Mouse (Mus musculus) embryonic facial prominence, embryonic 13.5 days (tissue): Measurements from ENCODE around the gene Barx2. TPM values are rescaled to one million over a fixed set of nuclear protein-coding genes. Genes with fewer than 3 reads are reported as not detected.
"Not testable (repeated sequence)": the region's sequence is repeated elsewhere in the genome, so short reads cannot be mapped to it uniquely, and the experiment has no call there.

Experiments used
- ATAC-seq: fragments of 200-750 bp; cut with Nextera tagmentation; 2 replicates; pipeline ENCODE4 v1.8.0; 2017; ENCODE audit warnings: low read depth; ENCODE audit not compliant: insufficient number of reproducible peaks, insufficient read depth, low FRiP score, low TSS enrichment
- H3K27ac ChIP-seq: fragments of 300-500 bp; sonication (generic); 2 replicates; pipeline ENCODE4 v1.5.1; 2015; ENCODE audit warnings: moderate library complexity, mild to moderate bottlenecking, inconsistent platforms
- H3K27me3 ChIP-seq: fragments of 300-500 bp; sonication (generic); 2 replicates; pipeline ENCODE4 v1.6.1; 2015; ENCODE audit warnings: mild to moderate bottlenecking, inconsistent platforms
- H3K36me3 ChIP-seq: fragments of 300-500 bp; sonication (generic); 2 replicates; pipeline ENCODE4 v1.6.1; 2015; ENCODE audit warnings: mild to moderate bottlenecking, inconsistent platforms
- H3K4me1 ChIP-seq: fragments of 300-500 bp; sonication (generic); 2 replicates; pipeline ENCODE4 v1.6.1; 2015; ENCODE audit warnings: inconsistent platforms
- H3K4me2 ChIP-seq: fragments of 300-500 bp; sonication (generic); 2 replicates; pipeline ENCODE4 v1.6.1; 2015; ENCODE audit warnings: moderate library complexity, mild to moderate bottlenecking, inconsistent platforms
- H3K4me3 ChIP-seq: fragments of 300-500 bp; sonication (generic); 2 replicates; pipeline ENCODE4 v1.5.1; 2015; ENCODE audit warnings: mild to moderate bottlenecking, inconsistent platforms
- H3K9ac ChIP-seq: fragments of 300-500 bp; sonication (generic); 2 replicates; pipeline ENCODE4 v1.6.1; 2015; ENCODE audit warnings: mild to moderate bottlenecking, inconsistent platforms
- H3K9me3 ChIP-seq: fragments of 300-500 bp; sonication (generic); 2 replicates; pipeline ENCODE4 v1.6.1; 2016; ENCODE audit warnings: inconsistent platforms
- WGBS: fragments of 180-500 bp; shearing (Covaris S2); methylation state at CpG from one replicate; pipeline ENCODE4 v1.1.7; 2015; ENCODE audit warnings: mixed read lengths; 5-methylcytosine and 5-hydroxymethylcytosine counted together
- polyA plus RNA-seq: library from polyadenylated mRNA; unstranded; fragments of >200 nt; fragmentation: Nextera tagmentation; extraction: Ambion mirVana; gene quantifications from 2 replicates; pipeline ENCODE4 v1.2.1, GENCODE M21; 2015

The Barx2 gene
- polyA plus RNA-seq = 1.6 and 2.2 TPM in 2 replicates

DNA sequence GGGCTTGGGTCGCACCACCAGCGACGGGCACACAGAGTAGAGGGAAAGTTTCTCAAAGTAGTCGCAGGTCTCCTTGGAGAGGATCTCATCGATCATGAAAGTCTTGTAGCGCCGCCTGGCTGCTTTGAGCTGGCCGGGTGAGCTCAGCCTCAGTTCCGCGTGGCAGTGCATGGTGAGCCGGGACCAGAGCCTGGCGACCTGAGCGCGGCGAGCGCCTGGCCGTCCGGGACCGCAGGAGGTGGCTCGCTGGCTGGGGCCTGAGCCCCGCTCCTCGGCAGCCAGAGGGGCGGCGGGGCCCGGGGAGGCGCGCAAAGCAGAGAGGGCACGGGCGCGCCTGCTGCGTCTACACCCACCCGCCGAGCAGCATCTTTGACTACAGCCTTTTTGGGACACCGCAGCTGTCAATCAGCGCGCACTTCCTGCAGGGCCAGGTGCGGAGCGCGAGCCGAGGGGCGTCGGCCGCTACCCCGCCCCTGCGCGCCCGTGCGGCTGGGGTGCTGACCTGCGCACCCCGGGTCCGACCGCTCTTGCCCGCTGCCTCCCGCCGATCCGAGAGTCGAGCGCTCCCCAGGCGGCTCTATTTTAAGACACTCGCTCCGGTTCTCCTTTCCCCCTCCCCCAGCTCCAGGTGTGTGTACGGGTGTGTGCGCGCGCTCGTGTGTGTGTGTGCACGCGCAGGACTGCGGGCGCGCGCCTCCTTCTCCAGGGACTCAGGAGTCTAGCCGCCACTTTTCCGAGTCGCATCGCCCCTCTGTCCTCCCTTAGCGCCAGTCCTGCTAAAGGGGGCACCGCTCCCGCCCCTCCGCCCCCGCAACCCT, at the start of gene Barx2:
TSS of gene Barx2 (minus strand) at position 542 of the 818 bp plus-strand sequence.
- under 1% methylated on average over 81 of the region's 81 CpGs for WGBS
- no peaks in the 10 kb centered on the region for H3K36me3 ChIP-seq
- H3K4me3 ChIP-seq = peak within 1 kb of the TSS; percentile 61
- no peak within 1 kb of the TSS for H3K27ac ChIP-seq
- H3K4me2 ChIP-seq = peak within 1 kb of the TSS; percentile 99
- peak within 1 kb of the TSS; percentile 65 for H3K9ac ChIP-seq
- H3K9me3 ChIP-seq = no peaks in the 10 kb centered on the region
- peaks cover 95% of the 10 kb centered on the region for H3K27me3 ChIP-seq
- peak; percentile 62; the same call in 1 of the 2 replicates for ATAC-seq
- peaks cover 35% of the 10 kb centered on the region for H3K4me1 ChIP-seq

DNA sequence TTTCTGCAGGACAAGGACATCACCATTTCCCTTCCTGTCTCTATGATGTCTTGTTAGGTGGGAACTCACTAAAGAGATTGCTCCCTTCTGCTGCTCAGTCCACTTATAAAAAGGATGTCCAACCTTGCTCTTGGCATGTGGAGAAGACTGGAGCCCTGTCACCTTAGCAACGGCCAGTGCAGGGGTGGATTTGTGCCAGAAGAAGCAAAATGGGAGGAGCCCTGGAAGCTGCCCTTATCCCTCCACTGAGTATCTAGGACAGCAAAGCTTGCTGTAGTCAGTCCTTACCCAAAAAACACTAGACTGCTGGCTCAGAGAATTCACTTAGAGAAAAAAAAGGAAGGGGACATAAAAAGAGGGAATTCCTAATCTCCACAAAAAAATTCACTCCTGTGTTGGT, 49.0 kb upstream of the Barx2 start:
- no peak overlapping the region for H3K9ac ChIP-seq
- H3K27me3 ChIP-seq = no peaks in the 10 kb centered on the region
- no peak overlapping the region for H3K27ac ChIP-seq
- no peaks in the 10 kb centered on the region for H3K4me1 ChIP-seq
- no peaks in the 10 kb centered on the region for H3K36me3 ChIP-seq
- 48% methylated on average over 1 of the region's 1 CpGs for WGBS
- H3K9me3 ChIP-seq = no peaks in the 10 kb centered on the region
- H3K4me2 ChIP-seq = no peak overlapping the region
- H3K4me3 ChIP-seq = no peak overlapping the region
- ATAC-seq = no peak

DNA sequence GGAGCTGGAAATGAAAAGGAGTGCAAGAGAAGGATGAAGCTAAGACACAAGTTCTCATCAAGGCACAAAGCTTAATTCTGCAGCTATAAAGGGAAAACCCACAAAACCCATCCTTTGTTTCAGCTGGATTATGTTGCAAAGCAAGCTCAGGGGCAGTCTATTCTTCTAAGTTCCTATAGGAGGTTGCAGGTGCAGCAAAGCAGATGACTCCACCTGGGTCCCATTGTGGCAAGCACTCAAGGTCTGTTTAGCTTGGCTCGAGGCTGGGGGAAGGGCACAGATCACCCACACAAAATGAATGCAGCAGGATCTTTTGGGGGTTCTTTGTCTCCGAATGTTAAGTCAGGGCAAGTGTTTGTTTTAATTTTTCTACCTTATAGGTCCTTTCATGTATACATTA, 47.2 kb upstream of the Barx2 start:
- 65% methylated on average over 2 of the region's 2 CpGs for WGBS
- Histone ChIP-seq H3K4me3 (no peak overlapping the region), H3K9ac (no peak overlapping the region), H3K36me3 (no peaks in the 10 kb centered on the region), H3K27ac (no peak overlapping the region), H3K9me3 (no peaks in the 10 kb centered on the region), H3K4me1 (no peaks in the 10 kb centered on the region), H3K4me2 (no peak overlapping the region), H3K27me3 (no peaks in the 10 kb centered on the region)
- ATAC-seq = no peak

DNA sequence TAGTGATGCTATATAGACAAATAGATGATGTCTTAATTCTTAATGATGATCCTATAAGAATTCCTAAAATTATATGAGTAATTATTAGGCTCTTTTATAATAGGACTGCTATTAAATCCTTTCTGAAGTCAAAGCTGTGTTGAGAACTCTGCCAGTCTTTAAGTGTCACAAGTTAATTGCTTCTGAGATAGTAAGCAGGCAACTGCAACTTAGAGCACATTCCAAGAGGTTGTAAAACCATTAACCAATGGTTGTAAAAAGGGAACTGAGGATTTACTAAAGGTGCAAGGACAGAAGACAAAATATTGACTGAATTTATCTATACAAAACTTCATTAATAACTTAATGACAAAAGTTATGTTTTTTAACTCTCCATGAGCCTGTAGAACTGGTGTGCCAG, 44.9 kb upstream of the Barx2 start:
- Histone ChIP-seq H3K36me3 (no peaks in the 10 kb centered on the region), H3K27me3 (no peaks in the 10 kb centered on the region), H3K9me3 (no peaks in the 10 kb centered on the region), H3K4me3 (no peak overlapping the region), H3K27ac (no peak overlapping the region), H3K4me1 (no peaks in the 10 kb centered on the region), H3K9ac (no peak overlapping the region), H3K4me2 (no peak overlapping the region)
- ATAC-seq = no peak

DNA sequence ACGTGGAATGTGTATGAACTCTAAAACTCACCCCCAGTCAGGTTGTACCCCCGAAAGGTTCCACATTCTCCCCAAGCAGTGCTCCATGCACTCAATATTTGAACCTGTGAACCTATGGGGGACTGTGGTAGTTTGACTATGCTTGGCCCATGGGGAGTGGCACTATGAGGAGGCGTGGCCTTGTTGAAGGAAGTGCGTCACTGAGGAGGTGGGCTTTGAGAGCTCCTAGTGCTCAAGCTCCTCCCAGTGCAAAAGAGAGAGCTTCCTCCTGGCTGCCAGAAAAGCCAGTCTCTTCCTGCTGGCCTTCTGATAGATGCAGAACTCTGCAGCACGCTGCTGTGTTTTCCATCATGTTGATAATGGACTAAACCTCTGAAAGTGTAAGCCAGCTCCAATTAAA, 37.2 kb upstream of the Barx2 start:
- no peak for ATAC-seq
- H3K27ac ChIP-seq = no peak overlapping the region
- H3K9me3 ChIP-seq = no peaks in the 10 kb centered on the region
- no peaks in the 10 kb centered on the region for H3K27me3 ChIP-seq
- H3K4me2 ChIP-seq = no peak overlapping the region
- H3K9ac ChIP-seq = no peak overlapping the region
- no peak overlapping the region for H3K4me3 ChIP-seq
- no peaks in the 10 kb centered on the region for H3K36me3 ChIP-seq
- H3K4me1 ChIP-seq = no peaks in the 10 kb centered on the region
- WGBS = 86% methylated on average over 5 of the region's 5 CpGs

DNA sequence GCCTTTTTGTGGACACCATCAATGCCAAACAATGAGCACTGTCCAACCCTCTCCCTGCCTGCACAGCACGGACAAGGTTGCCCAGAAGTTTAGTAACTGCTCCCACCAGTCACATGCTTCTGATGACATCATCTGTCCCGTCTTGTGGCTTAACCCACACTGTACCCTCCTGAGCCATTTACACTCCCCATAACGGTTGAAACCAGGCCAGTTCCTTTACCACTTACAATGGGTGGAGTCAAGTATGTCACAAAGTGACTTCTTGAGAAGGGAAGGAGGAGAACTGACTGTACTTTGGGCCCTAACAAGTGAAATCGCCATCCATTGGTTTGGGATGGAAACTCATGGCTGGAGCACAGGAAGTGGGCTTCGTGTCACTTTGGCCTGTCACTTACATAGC, 35.8 kb upstream of the Barx2 start:
- Histone ChIP-seq H3K27me3 (no peaks in the 10 kb centered on the region), H3K9ac (no peak overlapping the region), H3K27ac (no peak overlapping the region), H3K36me3 (no peaks in the 10 kb centered on the region), H3K4me3 (no peak overlapping the region), H3K4me2 (no peak overlapping the region), H3K4me1 (no peaks in the 10 kb centered on the region), H3K9me3 (no peaks in the 10 kb centered on the region)
- no peak for ATAC-seq
- WGBS = 90% methylated on average over 5 of the region's 5 CpGs

DNA sequence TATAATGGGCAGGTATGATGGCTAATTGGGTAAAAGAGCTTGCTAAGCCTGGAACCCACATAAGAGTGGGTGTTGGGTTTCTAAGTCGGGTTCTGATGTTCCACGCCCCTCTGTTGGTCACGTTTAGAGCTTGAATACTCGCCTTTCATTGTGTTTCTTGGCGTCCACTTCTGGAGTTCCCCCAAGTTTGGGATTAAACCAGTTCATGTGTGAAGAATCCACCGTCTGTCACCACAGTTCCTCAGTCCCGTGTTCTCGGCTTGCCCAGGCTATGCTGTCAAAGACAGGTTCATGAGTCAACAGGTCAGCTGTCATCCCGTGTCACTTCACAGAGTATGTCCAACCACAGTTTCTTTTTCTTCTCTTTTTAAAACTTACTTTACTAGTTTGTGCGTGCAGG, 33.8 kb upstream of the Barx2 start:
- Histone ChIP-seq H3K9ac (no peak overlapping the region), H3K4me1 (no peaks in the 10 kb centered on the region), H3K9me3 (no peaks in the 10 kb centered on the region), H3K36me3 (no peaks in the 10 kb centered on the region), H3K4me2 (no peak overlapping the region), H3K4me3 (no peak overlapping the region), H3K27me3 (no peaks in the 10 kb centered on the region), H3K27ac (no peak overlapping the region)
- no peak for ATAC-seq
- WGBS = 72% methylated on average over 10 of the region's 10 CpGs

DNA sequence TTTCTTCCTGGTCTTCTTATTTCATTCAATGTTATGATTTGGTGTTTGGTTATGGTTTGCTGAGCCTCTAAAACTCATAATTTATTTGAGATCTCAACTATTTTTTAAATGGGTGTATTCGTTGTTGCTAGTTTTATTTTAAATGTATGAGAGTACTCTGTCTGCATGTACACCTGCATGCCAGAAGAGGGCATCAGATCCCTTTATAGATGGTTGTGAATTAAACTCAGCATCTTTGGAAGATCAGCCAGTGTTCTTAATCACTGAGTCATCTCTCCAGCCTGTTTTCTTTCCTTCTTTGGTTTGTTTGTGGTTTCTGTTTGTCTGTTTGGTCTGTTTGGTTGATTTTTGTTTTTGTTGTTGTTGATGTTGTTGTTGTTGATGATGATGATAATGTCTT, 29.1 kb upstream of the Barx2 start:
- 51% methylated on average over 1 of the region's 1 CpGs for WGBS

DNA sequence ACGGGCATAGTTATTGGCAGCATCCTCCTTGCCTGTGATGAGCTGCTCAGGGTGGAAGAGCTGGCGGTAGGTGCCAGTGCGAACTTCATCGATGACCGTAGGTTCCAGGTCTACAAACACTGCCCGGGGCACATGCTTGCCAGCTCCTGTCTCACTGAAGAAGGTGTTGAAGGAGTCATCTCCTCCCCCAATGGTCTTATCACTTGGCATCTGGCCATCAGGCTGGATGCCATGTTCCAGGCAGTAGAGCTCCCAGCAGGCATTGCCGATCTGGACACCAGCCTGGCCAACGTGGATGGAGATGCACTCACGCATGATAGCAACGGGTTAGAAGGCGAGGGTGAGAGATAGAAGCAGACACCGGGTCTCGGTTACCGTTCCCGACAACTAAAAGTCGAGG, 23.2 kb upstream of the Barx2 start:
- not testable (repeated sequence) for H3K4me2 ChIP-seq, H3K36me3 ChIP-seq, ATAC-seq, H3K9ac ChIP-seq, H3K4me1 ChIP-seq, H3K4me3 ChIP-seq, H3K27ac ChIP-seq, H3K27me3 ChIP-seq, H3K9me3 ChIP-seq
- WGBS = 92% methylated on average over 15 of the region's 16 CpGs

More for the DNA sequence above, 29.1 kb upstream of the Barx2 start:
- Histone ChIP-seq H3K4me2 (no peak overlapping the region), H3K9ac (no peak overlapping the region), H3K36me3 (no peaks in the 10 kb centered on the region), H3K4me1 (no peaks in the 10 kb centered on the region), H3K27me3 (no peaks in the 10 kb centered on the region), H3K27ac (no peak overlapping the region), H3K4me3 (no peak overlapping the region), H3K9me3 (no peaks in the 10 kb centered on the region)
- no peak for ATAC-seq

DNA sequence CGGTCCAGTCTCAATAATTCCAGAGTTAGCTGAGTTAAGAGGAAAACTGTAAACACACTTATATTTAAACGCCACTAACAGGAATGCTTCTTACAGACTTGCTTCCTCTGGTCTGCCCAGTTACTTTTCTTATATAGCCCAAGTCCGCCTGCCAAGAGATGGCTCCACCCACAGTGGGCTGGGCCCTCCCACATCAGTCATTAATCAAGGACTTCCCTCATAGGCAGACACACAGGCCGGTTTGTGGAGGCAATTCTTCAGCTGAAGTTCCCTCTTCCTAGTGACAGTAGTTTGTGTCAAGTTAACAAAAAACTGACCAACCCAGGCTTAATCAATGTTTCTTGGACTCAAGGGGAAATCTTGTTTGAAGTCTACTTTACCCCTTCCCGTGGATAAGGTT, 18.4 kb upstream of the Barx2 start:
- H3K27me3 ChIP-seq = peaks cover 3% of the 10 kb centered on the region; the same call in 1 of the 2 replicates
- no peak for ATAC-seq
- peaks cover 6% of the 10 kb centered on the region for H3K4me1 ChIP-seq
- H3K9me3 ChIP-seq = no peaks in the 10 kb centered on the region
- H3K9ac ChIP-seq = no peak overlapping the region
- WGBS = 59% methylated on average over 5 of the region's 5 CpGs
- no peaks in the 10 kb centered on the region for H3K36me3 ChIP-seq
- H3K4me3 ChIP-seq = no peak overlapping the region
- no peak overlapping the region for H3K4me2 ChIP-seq
- H3K27ac ChIP-seq = no peak overlapping the region

DNA sequence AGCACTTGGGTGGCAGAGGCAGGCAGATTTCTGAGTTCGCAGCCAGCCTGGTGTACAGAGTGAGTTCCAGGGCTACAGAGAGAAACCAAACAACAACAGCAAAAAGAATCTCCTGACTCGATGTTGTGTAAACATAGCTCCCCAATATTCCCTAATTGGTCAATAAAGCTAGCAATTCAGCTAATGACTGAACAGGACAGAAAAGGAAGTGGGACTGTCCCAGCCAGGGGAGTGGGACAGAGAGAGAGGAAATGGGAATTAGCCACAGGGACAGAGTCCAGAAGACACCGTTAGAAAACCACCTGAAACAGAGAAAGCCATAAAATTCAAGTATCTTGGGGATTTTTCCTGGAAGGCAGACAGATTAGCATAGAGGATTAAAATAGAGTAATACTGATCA, 18.0 kb upstream of the Barx2 start:
- no peak for ATAC-seq
- no peak overlapping the region for H3K4me3 ChIP-seq
- H3K27ac ChIP-seq = no peak overlapping the region
- H3K4me2 ChIP-seq = no peak overlapping the region
- H3K27me3 ChIP-seq = peaks cover 6% of the 10 kb centered on the region
- no peak overlapping the region for H3K9ac ChIP-seq
- no peaks in the 10 kb centered on the region for H3K9me3 ChIP-seq
- H3K36me3 ChIP-seq = no peaks in the 10 kb centered on the region
- WGBS = 64% methylated on average over 3 of the region's 3 CpGs
- peaks cover 10% of the 10 kb centered on the region for H3K4me1 ChIP-seq

DNA sequence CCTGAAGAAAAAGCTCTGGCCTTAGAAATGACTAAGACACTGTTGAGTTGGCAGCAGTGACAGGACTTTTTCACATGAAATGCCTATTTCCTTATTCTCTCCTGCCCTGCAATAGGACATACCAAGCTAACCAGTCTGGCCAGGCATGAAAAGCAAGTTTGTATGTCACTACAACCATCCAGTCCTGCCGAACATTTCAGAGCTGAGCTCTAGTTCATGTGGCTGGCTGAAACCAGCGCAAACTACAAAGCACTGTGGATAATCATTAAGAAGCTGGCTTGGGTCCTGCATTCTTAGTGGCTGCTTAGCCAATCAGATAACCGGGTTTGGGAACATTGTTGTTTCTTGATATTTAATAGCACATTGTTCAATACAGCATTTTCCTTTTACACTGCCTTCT, 13.5 kb upstream of the Barx2 start:
- H3K36me3 ChIP-seq = no peaks in the 10 kb centered on the region
- peaks cover 9% of the 10 kb centered on the region for H3K27me3 ChIP-seq
- 45% methylated on average over 3 of the region's 3 CpGs for WGBS
- H3K4me1 ChIP-seq = peaks cover 17% of the 10 kb centered on the region
- no peak overlapping the region for H3K4me2 ChIP-seq
- no peaks in the 10 kb centered on the region for H3K9me3 ChIP-seq
- no peak overlapping the region for H3K4me3 ChIP-seq
- no peak overlapping the region for H3K27ac ChIP-seq
- ATAC-seq = no peak
- no peak overlapping the region for H3K9ac ChIP-seq
